Mouse (Mus musculus): ENCODE measurements at regions not wholly inside any gene's neighbourhood (a gene's known extent, or its start where the extent isn't known, plus 50 kb on each side); places are given as distances from the start of the nearest gene placed in this dataset.

- 55% methylated on average over 6 of the region's 6 CpGs for WGBS
- no peaks in the 10 kb centered on the region for H3K36me3 ChIP-seq (ENCODE audit: insufficient read depth, low read length)
- no peaks in the 10 kb centered on the region for H3K9me3 ChIP-seq (replicated peaks; ENCODE audit: low read length)
- H3K4me3 ChIP-seq (replicated peaks; ENCODE audit: low read depth, low read length): no peak overlapping the region
- no peaks in the 10 kb centered on the region for H3K4me1 ChIP-seq (replicated peaks; ENCODE audit: insufficient read depth, low read length)
- TF ChIP-seq CTCF (IDR thresholded peaks at IDR 0.05; ENCODE audit: low read depth): no peak
- no peak overlapping the region for H3K9ac ChIP-seq (ENCODE audit: low read depth, low read length)
- H3K27ac ChIP-seq: no peak overlapping the region
- no peak overlapping the region for H3K4me2 ChIP-seq (ENCODE audit: low read length)
- H3K27me3 ChIP-seq (ENCODE audit: insufficient read depth, low read length): no peaks in the 10 kb centered on the region
- no peak for DNase-seq (ENCODE audit: low spot score)
- ATAC-seq (replicated peaks; ENCODE audit: low FRiP score, low read depth): no peak
Measured at GRCm38 (mm10) chr6:71057209-71057858, 86.9 kb downstream of the Thnsl2 start.

- WGBS: 56% methylated on average over 7 of the region's 7 CpGs
- no peak overlapping the region for H3K9ac ChIP-seq (ENCODE audit: low read depth, low read length)
- no peak overlapping the region for H3K4me2 ChIP-seq (ENCODE audit: low read length)
- TF ChIP-seq CTCF (IDR thresholded peaks at IDR 0.05; ENCODE audit: low read depth): no peak
- no peak for DNase-seq (ENCODE audit: low spot score)
- ATAC-seq (replicated peaks; ENCODE audit: low FRiP score, low read depth): no peak
- H3K4me1 ChIP-seq (replicated peaks; ENCODE audit: insufficient read depth, low read length): no peaks in the 10 kb centered on the region
- H3K4me3 ChIP-seq (replicated peaks; ENCODE audit: low read depth, low read length): no peak overlapping the region
- no peaks in the 10 kb centered on the region for H3K27me3 ChIP-seq (ENCODE audit: insufficient read depth, low read length)
- no peaks in the 10 kb centered on the region for H3K9me3 ChIP-seq (replicated peaks; ENCODE audit: low read length)
- no peaks in the 10 kb centered on the region for H3K36me3 ChIP-seq (ENCODE audit: insufficient read depth, low read length)
- H3K27ac ChIP-seq: no peak overlapping the region
Measured at GRCm38 (mm10) chr6:71060116-71060515, 84.1 kb downstream of the Thnsl2 start.

GRCm38 (mm10) chr6:71062980-71063379 is 81.3 kb downstream of the Thnsl2 start:
- Histone ChIP-seq H3K4me2 (ENCODE audit: low read length) (no peak overlapping the region), H3K4me3 (replicated peaks; ENCODE audit: low read depth, low read length) (no peak overlapping the region), H3K36me3 (ENCODE audit: insufficient read depth, low read length) (no peaks in the 10 kb centered on the region), H3K27ac (no peak overlapping the region), H3K4me1 (replicated peaks; ENCODE audit: insufficient read depth, low read length) (no peaks in the 10 kb centered on the region), H3K27me3 (ENCODE audit: insufficient read depth, low read length) (no peaks in the 10 kb centered on the region), H3K9ac (ENCODE audit: low read depth, low read length) (no peak overlapping the region), H3K9me3 (replicated peaks; ENCODE audit: low read length) (no peaks in the 10 kb centered on the region)
- WGBS: 81% methylated on average over 4 of the region's 4 CpGs
- TF ChIP-seq CTCF (IDR thresholded peaks at IDR 0.05; ENCODE audit: low read depth): peak; percentile 34; the same call in 1 of the 2 replicates
- DNase-seq (ENCODE audit: low spot score): no peak
- ATAC-seq (replicated peaks; ENCODE audit: low FRiP score, low read depth): no peak

GRCm38 (mm10) chr6:71065428-71065827 is 78.8 kb downstream of the Thnsl2 start:
- WGBS: 58% methylated on average over 6 of the region's 6 CpGs
- no peak for TF ChIP-seq CTCF (IDR thresholded peaks at IDR 0.05; ENCODE audit: low read depth)
- Histone ChIP-seq H3K36me3 (ENCODE audit: insufficient read depth, low read length) (no peaks in the 10 kb centered on the region), H3K4me2 (ENCODE audit: low read length) (no peak overlapping the region), H3K27ac (no peak overlapping the region), H3K4me3 (replicated peaks; ENCODE audit: low read depth, low read length) (no peak overlapping the region), H3K9me3 (replicated peaks; ENCODE audit: low read length) (no peaks in the 10 kb centered on the region), H3K9ac (ENCODE audit: low read depth, low read length) (no peak overlapping the region), H3K4me1 (replicated peaks; ENCODE audit: insufficient read depth, low read length) (no peaks in the 10 kb centered on the region), H3K27me3 (ENCODE audit: insufficient read depth, low read length) (no peaks in the 10 kb centered on the region)
- no peak for DNase-seq (ENCODE audit: low spot score)
- ATAC-seq (replicated peaks; ENCODE audit: low FRiP score, low read depth): no peak

GRCm38 (mm10) chr6:71069229-71069628 is 75.0 kb downstream of the Thnsl2 start:
- Histone ChIP-seq H3K9ac (ENCODE audit: low read depth, low read length) (no peak overlapping the region), H3K4me2 (ENCODE audit: low read length) (no peak overlapping the region), H3K9me3 (replicated peaks; ENCODE audit: low read length) (no peaks in the 10 kb centered on the region), H3K4me1 (replicated peaks; ENCODE audit: insufficient read depth, low read length) (no peaks in the 10 kb centered on the region), H3K4me3 (replicated peaks; ENCODE audit: low read depth, low read length) (no peak overlapping the region), H3K36me3 (ENCODE audit: insufficient read depth, low read length) (no peaks in the 10 kb centered on the region), H3K27me3 (ENCODE audit: insufficient read depth, low read length) (no peaks in the 10 kb centered on the region), H3K27ac (no peak overlapping the region)
- TF ChIP-seq CTCF (IDR thresholded peaks at IDR 0.05; ENCODE audit: low read depth): no peak
- DNase-seq (ENCODE audit: low spot score) (no peak), ATAC-seq (replicated peaks; ENCODE audit: low FRiP score, low read depth) (no peak)
- WGBS: 39% methylated on average over 4 of the region's 4 CpGs

- H3K27me3 ChIP-seq (ENCODE audit: insufficient read depth, low read length): no peaks in the 10 kb centered on the region
- no peak overlapping the region for H3K27ac ChIP-seq
- DNase-seq (ENCODE audit: low spot score): no peak
- no peaks in the 10 kb centered on the region for H3K4me1 ChIP-seq (replicated peaks; ENCODE audit: insufficient read depth, low read length)
- no peaks in the 10 kb centered on the region for H3K9me3 ChIP-seq (replicated peaks; ENCODE audit: low read length)
- no peak overlapping the region for H3K9ac ChIP-seq (ENCODE audit: low read depth, low read length)
- WGBS: 55% methylated on average over 5 of the region's 5 CpGs
- H3K4me3 ChIP-seq (replicated peaks; ENCODE audit: low read depth, low read length): no peak overlapping the region
- H3K4me2 ChIP-seq (ENCODE audit: low read length): no peak overlapping the region
- TF ChIP-seq CTCF (IDR thresholded peaks at IDR 0.05; ENCODE audit: low read depth): no peak
- ATAC-seq (replicated peaks; ENCODE audit: low FRiP score, low read depth): no peak
- no peaks in the 10 kb centered on the region for H3K36me3 ChIP-seq (ENCODE audit: insufficient read depth, low read length)
Measured at GRCm38 (mm10) chr6:71074789-71075191, 69.4 kb downstream of the Thnsl2 start.
